Mouse (Mus musculus) CH12.LX (cell line): Measurements from ENCODE around the gene Nup210l.

Experiments used
- CTCF ChIP-seq, 2 experiments: IDR thresholded peaks in 1 of 2; conservative IDR thresholded peaks in 1 of 2; 2 replicates each; pipeline ENCODE4 v1.5.1; 2011 to 2012; ENCODE audit warnings: low read depth in 2 of 2, low read length in 2 of 2, improper control_type of control experiment in 1 of 2, inconsistent platforms in 1 of 2, mild to moderate bottlenecking in 1 of 2, moderate library complexity in 1 of 2
- EP300 ChIP-seq: IDR thresholded peaks from 2 replicates; pipeline ENCODE4 v1.6.1; 2011; ENCODE audit warnings: low read length, improper control_type of control experiment
- HCFC1 ChIP-seq: IDR thresholded peaks from 2 replicates; pipeline ENCODE4 v1.6.1; 2012; ENCODE audit warnings: low read depth, mild to moderate bottlenecking, inconsistent platforms, low read length, improper control_type of control experiment
- MAX ChIP-seq: IDR thresholded peaks from 2 replicates; pipeline ENCODE4 v1.6.1; 2011; ENCODE audit warnings: low read length, improper control_type of control experiment
- POLR2A ChIP-seq: IDR thresholded peaks from 2 replicates; pipeline ENCODE4 v1.6.1; 2011; ENCODE audit warnings: low read depth, mild to moderate bottlenecking, improper control_type of control experiment, low read length
- POLR2AphosphoS2 ChIP-seq: IDR thresholded peaks from 2 replicates; pipeline ENCODE4 v1.6.1; 2011; ENCODE audit warnings: low read depth, low read length, improper control_type of control experiment
- TBP ChIP-seq: conservative IDR thresholded peaks from 2 replicates; pipeline ENCODE4 v1.6.1; 2011; ENCODE audit warnings: low read depth, low read length, improper control_type of control experiment

- no peak for TF ChIP-seq TBP
- TF ChIP-seq CTCF (conservative IDR thresholded peaks at IDR 0.05 in 1 of 2, IDR thresholded peaks at IDR 0.05 in 1 of 2; ENCODE audit: low read depth in 2 of 2, low read length in 2 of 2): no peak
- TF ChIP-seq EP300: no peak
- TF ChIP-seq POLR2A: no peak
- no peak for TF ChIP-seq POLR2AphosphoS2
- no peak for TF ChIP-seq HCFC1
- no peak for TF ChIP-seq MAX
Measured at GRCm38 (mm10) chr3:90222455-90222854, 118.5 kb downstream of the Nup210l start.
